Mouse (Mus musculus) right cerebral cortex, postnatal 14 days (tissue): ENCODE measurements around the gene Polrmt.

Experiments used
- DNase-seq: peaks from one replicate; pipeline ENCODE4 v3.0.0; 2022

Gene Polrmt

GRCm38 (mm10) chr10:79745898-79746773 is at the start of gene Polrmt:
Gene Polrmt (minus strand): TSS chr10:79746581.
- peak; percentile 95 for DNase-seq

GRCm38 (mm10) chr10:79795905-79796304 is 49.5 kb upstream of the Polrmt start:
- DNase-seq = no peak

GRCm38 (mm10) chr10:79794491-79794931 is 48.1 kb upstream of the Polrmt start:
- DNase-seq = no peak

GRCm38 (mm10) chr10:79793738-79794490 is 47.5 kb upstream of the Polrmt start:
- DNase-seq = no peak

GRCm38 (mm10) chr10:79793051-79793737 is 46.8 kb upstream of the Polrmt start, which contains the start of gene Palm:
Gene Palm (plus strand): TSS chr10:79793572.
- DNase-seq = peak; percentile 90

GRCm38 (mm10) chr10:79792339-79793040 is 46.1 kb upstream of the Polrmt start:
- DNase-seq = no peak

GRCm38 (mm10) chr10:79790861-79791260 is 44.5 kb upstream of the Polrmt start, which contains the start of gene Prss57:
Gene Prss57 (minus strand): TSS chr10:79790961.
- no peak for DNase-seq

- DNase-seq = no peak
Measured at GRCm38 (mm10) chr10:79789581-79789980, 43.2 kb upstream of the Polrmt start.

GRCm38 (mm10) chr10:79788386-79789158 is 42.2 kb upstream of the Polrmt start:
- DNase-seq = peak; percentile 74

GRCm38 (mm10) chr10:79783920-79784800 is 37.8 kb upstream of the Polrmt start:
- DNase-seq = no peak

- DNase-seq = no peak
Measured at GRCm38 (mm10) chr10:79783050-79783449, 36.7 kb upstream of the Polrmt start.

GRCm38 (mm10) chr10:79781956-79782355 is 35.6 kb upstream of the Polrmt start:
- no peak for DNase-seq

- no peak for DNase-seq
Measured at GRCm38 (mm10) chr10:79781139-79781538, 34.8 kb upstream of the Polrmt start.

- no peak for DNase-seq
Measured at GRCm38 (mm10) chr10:79780664-79781015, 34.3 kb upstream of the Polrmt start.

- DNase-seq = peak; percentile 94
Measured at GRCm38 (mm10) chr10:79779784-79780663, 33.6 kb upstream of the Polrmt start.

GRCm38 (mm10) chr10:79779193-79779592 is 32.8 kb upstream of the Polrmt start:
- DNase-seq = no peak

GRCm38 (mm10) chr10:79778006-79778405 is 31.6 kb upstream of the Polrmt start:
- DNase-seq = no peak

- peak; percentile 6 for DNase-seq
Measured at GRCm38 (mm10) chr10:79777103-79777531, 30.7 kb upstream of the Polrmt start, which contains the start of gene Fstl3. Gene Fstl3 (plus strand): TSS chr10:79777272.
